Mouse (Mus musculus) brain, embryonic 14.5 days (tissue): ENCODE data around the gene Onecut1. TPM values are rescaled to one million over a fixed set of nuclear protein-coding genes. Genes with fewer than 3 reads are reported as not detected.

ENCODE experiments used
- DNase-seq: peaks from one replicate; pipeline ENCODE4 v3.0.0-alpha.2; 2011; ENCODE audit warnings: low read depth
- CTCF ChIP-seq: fragments of 200-500 bp; IDR thresholded peaks from 2 replicates; pipeline ENCODE4 v1.5.1; 2012; ENCODE audit warnings: inconsistent platforms, mild to moderate bottlenecking, moderate library complexity, borderline replicate concordance; ENCODE audit not compliant: insufficient read depth, insufficient read length; ENCODE audit errors: extremely low read depth
- POLR2A ChIP-seq: fragments of 200-500 bp; IDR thresholded peaks from 2 replicates; pipeline ENCODE4 v1.6.1; 2012; ENCODE audit warnings: mild to moderate bottlenecking, inconsistent platforms, borderline replicate concordance; ENCODE audit not compliant: poor library complexity, insufficient read depth, insufficient read length, severe bottlenecking; ENCODE audit errors: extremely low read depth
- polyA plus RNA-seq: library from polyadenylated mRNA; depleted of rRNA; stranded (reverse); fragments of >200 nt; gene quantifications from 2 replicates; pipeline ENCODE4 v1.2.3, GENCODE M21; 2012; rRNA removed

Onecut1 gene
- 2.2 and 5.8 TPM in 2 replicates for polyA plus RNA-seq

DNA sequence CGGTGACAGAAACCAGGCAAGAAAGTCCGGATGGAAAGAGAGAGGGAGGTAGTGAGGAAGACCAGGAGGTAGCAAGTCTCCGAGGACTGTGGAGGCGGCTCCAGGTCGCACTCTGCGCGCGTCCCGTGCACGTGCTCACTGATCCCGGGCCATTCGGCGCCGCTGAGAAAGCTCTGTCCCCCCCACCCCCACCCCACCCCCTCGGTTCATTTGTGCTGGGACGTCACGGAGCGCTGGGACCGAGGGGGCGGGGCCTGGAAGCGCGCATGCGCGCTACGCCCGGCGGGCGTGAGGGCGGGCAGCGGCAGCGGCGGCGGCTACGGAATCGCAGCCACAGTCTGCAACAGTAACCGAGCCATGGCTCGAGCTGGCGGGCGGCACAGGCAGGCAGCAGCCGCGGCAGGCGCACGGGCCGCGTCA, at the start of gene Onecut1:
TSS of gene Onecut1 (plus strand) at position 361 of the 420 bp plus-strand sequence.
- DNase-seq = peak; percentile 91
- no peak for TF ChIP-seq CTCF
- TF ChIP-seq POLR2A = peak; percentile 38; the same call in 1 of the 2 replicates

DNA sequence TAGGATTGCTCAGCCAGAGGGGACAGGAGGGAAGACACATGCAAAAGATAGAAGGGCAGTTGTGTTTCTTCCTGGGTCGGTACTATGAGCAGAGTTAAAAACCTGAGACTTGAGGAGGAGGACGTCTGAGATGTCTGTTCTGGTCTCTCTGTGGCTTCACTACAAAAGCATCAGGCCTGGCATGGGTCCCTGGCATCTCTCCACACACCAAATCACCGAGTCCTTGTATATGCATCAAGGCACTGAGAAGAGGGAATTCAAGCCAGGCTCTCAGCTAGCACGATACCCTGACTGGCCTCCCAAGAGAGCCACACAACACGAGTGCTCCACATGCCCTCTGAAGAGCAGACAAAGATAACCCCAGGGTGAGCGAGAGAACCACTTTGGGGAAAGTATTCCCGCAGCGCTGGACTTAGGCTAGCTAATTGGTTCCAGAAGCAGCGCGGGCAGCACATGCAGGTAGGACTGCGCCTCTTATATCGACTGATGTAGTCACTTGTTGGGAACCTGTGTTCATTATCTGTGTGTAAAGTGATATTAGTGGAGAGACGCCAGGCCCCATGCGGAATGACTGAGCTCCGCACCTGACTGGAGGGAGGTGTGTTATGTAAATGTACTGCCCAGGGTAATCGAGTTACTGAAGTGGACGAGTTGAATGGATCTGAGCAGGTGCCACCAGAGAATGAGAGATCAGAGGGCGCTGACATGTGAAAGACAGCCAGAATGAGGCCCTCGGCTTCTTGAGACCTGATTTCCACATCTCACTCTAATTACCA, 41.8 kb upstream of the Onecut1 start:
- peak; percentile 56 for DNase-seq
- no peak for TF ChIP-seq POLR2A
- TF ChIP-seq CTCF = no peak

DNA sequence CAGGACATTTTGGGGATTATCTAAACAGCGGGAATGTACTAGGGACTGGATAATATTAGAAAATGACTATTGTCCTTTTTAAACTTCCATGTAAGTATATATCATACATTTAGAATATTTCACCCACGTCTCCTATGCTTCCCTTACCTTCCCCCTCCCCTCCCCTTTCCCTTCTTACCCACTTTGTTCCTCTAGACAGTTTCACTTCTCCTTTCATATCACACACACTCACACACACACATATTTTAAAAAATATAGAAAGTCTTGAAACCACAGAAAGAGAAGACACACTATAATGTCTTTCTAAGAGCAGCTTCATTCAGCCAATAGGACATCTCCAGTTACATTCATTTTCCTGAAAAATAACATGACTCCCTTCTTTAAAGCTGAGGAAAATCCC, 36.6 kb upstream of the Onecut1 start:
- TF ChIP-seq POLR2A (no peak), CTCF (no peak)
- no peak for DNase-seq

DNA sequence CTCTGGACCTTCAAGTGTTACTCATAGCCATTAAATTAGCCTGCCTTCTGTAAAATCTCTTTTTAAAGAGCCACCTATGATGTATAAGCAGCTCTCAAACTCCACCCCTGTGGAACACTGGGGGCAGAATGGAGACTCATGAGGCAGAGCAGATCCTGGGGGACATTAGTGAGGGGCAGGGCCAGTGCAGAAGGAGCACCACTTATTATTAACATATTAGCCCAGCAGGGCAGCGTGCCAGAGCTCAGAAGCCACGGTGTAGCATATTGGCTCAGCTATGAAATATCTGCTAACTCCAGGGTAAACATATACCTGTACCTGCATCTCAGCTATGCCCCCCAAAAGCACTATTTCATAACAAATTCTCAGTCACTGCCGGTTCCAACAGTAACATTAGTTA, 32.5 kb upstream of the Onecut1 start:
- TF ChIP-seq CTCF (no peak), POLR2A (no peak)
- DNase-seq = no peak

DNA sequence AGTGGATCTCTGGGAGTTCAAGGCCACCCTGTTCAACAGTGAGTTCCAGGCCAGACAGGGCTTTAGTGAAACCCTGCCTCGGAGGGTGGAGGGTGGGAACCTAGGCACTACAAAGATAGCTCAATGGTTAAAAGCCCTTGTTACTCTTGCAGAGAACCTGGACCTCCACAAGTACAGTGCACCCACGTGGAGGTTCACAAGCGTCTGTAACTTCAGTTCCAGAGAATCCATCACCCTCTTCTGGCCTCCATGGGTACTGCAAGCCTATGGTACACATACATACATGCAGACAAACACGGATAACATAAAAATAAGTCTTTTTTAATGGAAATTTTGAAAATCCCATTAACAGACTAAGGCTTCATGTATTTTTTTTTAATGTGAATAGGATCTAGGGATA, 18.8 kb upstream of the Onecut1 start:
- DNase-seq = no peak
- TF ChIP-seq CTCF (no peak), POLR2A (no peak)

DNA sequence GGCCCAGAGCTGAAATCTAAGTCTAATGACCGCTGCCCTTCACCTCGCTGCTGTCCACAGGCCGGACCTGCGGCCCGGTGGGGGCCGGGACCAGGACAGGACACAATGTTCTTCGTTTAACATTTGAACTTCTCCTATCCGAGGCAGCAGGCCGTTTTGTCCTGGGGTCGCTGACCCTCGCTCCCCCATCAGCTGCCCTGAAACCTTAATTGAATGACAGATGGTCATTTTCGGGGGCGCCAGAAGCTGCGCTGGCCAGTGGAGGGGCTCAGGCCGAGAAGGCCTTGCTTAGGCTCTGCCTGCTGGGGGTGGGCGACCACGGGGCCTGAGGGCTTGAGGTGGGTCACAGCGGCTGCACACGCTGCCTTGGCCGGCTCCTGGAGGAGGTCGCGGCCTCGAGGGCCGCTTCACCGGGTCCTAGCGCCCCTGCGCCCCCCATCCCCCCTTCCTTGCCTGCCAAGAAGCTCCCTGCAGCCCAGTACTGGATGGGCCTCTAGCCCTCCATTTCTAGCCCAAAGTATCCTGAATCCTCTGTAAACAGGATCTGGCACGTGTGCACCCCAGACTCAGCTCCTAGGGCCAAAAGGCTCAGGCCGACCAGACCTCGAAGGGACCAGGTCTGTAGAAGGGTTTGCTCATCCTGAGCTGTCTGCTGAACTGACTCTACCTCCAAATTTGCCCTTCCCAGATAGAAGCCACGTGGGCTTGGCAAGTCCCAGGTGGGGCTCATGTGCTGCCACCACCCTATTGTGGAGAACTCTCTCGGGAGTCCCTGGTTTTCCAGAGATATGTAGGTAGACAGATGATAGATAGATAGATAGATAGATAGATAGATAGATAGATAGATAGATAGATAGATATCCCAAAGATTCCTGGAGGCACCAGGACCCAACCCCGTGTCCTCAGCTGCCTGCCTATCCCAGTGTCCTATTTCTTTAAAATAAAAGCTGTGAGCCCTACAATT, 14.6 kb upstream of the Onecut1 start:
- peak; percentile 27 for DNase-seq
- TF ChIP-seq POLR2A = no peak
- no peak for TF ChIP-seq CTCF

DNA sequence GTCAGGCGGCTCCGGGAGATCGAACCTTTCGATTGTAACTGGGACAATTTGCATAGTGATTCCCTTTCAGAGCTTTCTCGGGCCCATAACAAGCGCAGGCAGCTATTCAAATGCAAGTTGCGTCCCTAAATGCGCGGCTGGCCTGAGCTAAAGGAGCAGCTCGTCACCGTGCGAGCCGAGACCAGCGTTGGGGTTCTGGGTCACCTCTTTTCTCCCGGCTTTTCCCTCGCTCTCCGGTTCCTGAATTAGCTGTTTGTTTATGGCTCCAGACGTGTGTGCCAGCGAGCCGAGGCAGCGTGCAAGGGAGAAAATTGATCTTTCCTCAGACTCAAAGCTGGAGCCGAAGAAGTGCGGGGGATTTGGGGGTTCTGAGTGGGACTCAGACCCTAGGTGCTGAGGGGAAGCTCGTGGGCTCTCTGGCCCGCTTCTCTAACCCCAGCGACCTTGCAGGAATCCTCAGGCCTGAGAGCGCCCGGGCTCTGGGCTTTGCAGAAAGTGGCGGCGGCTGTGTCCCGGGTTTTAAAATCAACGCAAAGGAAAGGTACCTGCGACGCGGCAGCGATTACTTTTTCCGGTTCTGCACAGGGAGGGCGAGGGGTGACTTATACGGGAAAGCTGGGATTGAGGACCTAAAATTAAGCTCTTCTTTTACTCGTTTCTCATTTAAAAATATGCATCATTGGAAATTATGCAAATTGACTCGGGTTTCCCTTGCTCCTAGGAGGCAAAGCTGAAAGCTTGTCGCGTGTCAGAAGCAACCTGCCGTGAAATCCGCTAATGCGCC, 13.1 kb upstream of the Onecut1 start:
- TF ChIP-seq CTCF (no peak), POLR2A (no peak)
- peak; percentile 70 for DNase-seq

DNA sequence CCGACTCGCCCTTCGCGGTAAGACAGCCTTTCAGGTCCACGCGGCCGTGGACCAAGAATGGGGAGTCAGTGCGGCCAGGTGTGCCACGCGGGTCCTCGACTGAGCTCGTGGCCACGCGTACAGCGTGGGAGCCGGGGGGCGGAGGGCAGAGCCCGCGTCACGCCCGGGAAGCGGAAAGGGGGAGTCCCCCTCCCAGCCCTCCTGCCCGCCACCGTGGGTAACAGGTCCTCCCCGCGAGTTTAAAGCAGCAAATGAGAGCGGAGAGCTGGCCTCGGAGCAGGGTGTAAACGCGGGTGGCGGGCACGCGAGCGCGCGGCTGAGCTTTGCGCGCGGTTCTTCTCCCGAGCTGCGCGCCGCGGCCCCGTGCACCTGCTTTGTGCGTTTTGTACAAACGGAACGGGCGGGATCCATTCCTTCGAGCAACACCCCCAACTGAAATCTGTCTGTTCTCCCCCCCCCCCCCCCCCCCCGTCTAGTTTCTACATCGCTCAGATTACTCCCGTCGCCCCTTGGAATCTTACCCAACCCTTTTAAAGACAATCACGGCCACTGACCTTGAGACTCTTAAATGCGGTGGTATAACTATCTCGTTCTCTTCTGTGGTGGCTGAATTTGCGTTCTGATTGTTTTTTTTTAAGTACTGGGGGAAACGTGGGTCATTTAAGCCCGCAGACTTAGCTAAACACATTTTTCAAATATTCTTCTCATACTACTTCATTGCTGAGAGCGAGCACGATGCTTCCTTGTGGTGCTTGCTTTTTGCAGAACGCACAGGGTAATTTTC, 12.3 kb upstream of the Onecut1 start:
- DNase-seq = peak; percentile 50

DNA sequence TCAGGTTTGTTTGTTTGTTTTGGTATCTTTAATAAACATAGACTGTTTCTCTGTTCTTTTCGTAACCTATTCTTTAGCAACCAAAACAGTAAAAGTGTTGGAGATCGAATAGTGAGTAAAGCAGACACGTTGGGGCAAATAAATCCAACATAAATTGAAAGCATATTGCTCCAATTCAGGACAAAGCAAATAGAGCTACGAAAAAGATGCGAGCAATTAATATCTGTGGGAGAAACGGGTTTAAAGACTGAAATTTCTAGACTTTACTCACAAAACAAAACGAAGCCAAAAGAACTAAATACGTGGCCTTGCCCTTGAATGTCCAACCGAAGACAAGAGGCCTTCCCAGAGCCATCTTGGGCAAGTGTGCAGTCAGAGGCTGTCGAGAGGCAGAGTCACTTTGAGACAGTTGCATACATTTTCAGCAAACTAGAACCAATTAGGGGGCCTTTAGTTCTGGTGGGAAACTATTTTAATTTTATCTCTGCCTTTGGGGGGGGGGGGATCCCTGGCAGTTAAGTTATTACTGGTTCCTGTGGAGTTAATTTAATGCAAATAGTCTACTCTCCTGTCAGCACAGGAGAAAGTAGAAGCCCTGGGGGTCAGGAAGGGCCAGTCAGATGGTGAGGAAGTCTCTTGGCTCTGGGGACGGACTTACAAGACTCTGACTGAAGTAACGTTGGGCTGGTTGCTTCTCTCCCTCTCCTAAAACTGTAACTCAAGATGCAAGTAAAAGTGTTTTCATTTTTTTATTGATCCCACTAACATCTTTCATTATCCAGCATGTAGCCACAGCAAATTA, 11.5 kb upstream of the Onecut1 start:
- peak; percentile 58 for DNase-seq
- TF ChIP-seq CTCF (no peak), POLR2A (no peak)

More for the DNA sequence above, 12.3 kb upstream of the Onecut1 start:
- TF ChIP-seq CTCF = no peak
- TF ChIP-seq POLR2A = no peak
